Mouse (Mus musculus): ENCODE measurements around the gene Dnajc16. TPM values are rescaled to one million over a fixed set of nuclear protein-coding genes. Genes with fewer than 3 reads are reported as not detected.

The Dnajc16 gene
- polyA plus RNA-seq, 2 experiments, result 3.2 to 11.9 TPM

DNA sequence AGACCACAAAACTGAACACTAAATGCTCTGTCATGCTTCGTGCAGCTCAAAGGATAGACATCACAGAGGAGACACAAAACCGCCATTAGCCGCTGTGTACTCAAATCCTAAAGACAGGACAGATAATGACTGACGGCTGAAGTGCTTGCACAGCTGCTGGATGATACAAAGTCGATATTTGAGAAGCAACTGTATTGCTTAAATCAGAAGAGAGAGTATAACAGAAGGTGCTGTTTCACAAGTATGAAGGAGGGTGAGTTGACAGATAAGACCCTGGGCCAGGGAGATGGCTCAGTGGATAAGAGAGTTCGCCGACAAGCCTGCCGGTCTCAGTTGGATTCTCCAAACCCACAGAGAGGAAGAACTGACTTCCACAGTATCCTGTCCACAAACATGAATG, 18.9 kb downstream of the Dnajc16 start:
- no peak for TF ChIP-seq POLR2A (IDR thresholded peaks at IDR 0.05; ENCODE audit: borderline replicate concordance, extremely low read depth, insufficient read depth, insufficient read length)
- peaks cover 95% of the 10 kb centered on the region for H3K36me3 ChIP-seq (ENCODE audit: control insufficient read depth, insufficient read depth, low read length)

DNA sequence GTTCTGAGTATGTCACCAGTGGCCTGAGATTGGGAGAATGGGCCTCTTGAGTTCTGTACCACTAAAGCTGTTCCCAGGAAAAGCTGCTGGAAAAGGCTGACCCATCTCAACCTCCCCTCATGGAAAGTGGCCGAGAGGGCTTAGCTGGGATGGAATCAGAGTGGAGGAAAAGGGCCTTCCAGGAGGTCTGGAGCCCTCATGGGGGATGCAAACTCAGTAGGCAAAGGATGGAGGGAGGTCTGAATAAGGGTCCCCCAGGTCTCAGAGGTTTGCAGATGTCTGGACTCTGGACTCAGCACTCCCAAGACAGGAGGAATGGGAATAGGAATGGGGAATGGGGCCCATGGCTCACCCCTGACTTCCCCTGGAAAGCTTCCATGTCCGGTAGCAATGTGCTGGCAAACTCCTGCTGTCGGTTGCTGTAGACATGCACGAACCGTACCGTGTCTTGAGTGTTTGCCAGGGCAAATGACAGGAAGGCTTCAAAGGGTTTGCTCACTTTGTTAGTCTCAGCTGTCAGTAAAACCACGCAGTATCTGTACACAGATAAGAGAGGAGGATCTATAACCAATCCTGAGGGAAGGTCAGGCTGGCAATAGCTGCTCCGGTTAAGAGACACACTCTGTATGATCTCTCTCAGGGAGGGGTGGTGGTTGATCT, 21.1 kb downstream of the Dnajc16 start:
- no peak overlapping the region for H3K27ac ChIP-seq (replicated peaks; ENCODE audit: low read depth, low read length)
- H3K9me3 ChIP-seq (ENCODE audit: control insufficient read depth, low read length), result no peaks in the 10 kb centered on the region
- H3K36me3 ChIP-seq (ENCODE audit: control insufficient read depth, insufficient read depth, low read length), result peaks cover 86% of the 10 kb centered on the region
- ATAC-seq (ENCODE audit: low FRiP score, low read depth) (no peak), DNase-seq (ENCODE audit: low spot score) (no peak)
- WGBS, result 90% methylated on average over 8 of the region's 8 CpGs
- no peak overlapping the region for H3K4me2 ChIP-seq (replicated peaks; ENCODE audit: low read depth, low read length, severe bottlenecking)
- no peak overlapping the region for H3K4me3 ChIP-seq (replicated peaks; ENCODE audit: low read length)
- TF ChIP-seq POLR2A (IDR thresholded peaks at IDR 0.05; ENCODE audit: borderline replicate concordance, extremely low read depth, insufficient read depth, insufficient read length), result no peak
- H3K27me3 ChIP-seq (ENCODE audit: control insufficient read depth, insufficient read depth, low read length), result no peaks in the 10 kb centered on the region
- no peak overlapping the region for H3K9ac ChIP-seq (ENCODE audit: low read depth, low read length, severe bottlenecking)
- peaks cover 21% of the 10 kb centered on the region for H3K4me1 ChIP-seq (ENCODE audit: control insufficient read depth, insufficient read depth, low read length)

More for the DNA sequence above, 18.9 kb downstream of the Dnajc16 start:
- Histone ChIP-seq H3K27ac (replicated peaks; ENCODE audit: low read depth, low read length) (no peak overlapping the region), H3K27me3 (ENCODE audit: control insufficient read depth, insufficient read depth, low read length) (no peaks in the 10 kb centered on the region), H3K4me3 (replicated peaks; ENCODE audit: low read length) (no peak overlapping the region), H3K9ac (ENCODE audit: low read depth, low read length, severe bottlenecking) (no peak overlapping the region), H3K4me2 (replicated peaks; ENCODE audit: low read depth, low read length, severe bottlenecking) (no peak overlapping the region), H3K4me1 (ENCODE audit: control insufficient read depth, insufficient read depth, low read length) (peaks cover 12% of the 10 kb centered on the region), H3K9me3 (ENCODE audit: control insufficient read depth, low read length) (no peaks in the 10 kb centered on the region)
- WGBS, result 87% methylated on average over 8 of the region's 8 CpGs
- no peak for DNase-seq (ENCODE audit: low spot score)
- ATAC-seq (ENCODE audit: low FRiP score, low read depth), result no peak

DNA sequence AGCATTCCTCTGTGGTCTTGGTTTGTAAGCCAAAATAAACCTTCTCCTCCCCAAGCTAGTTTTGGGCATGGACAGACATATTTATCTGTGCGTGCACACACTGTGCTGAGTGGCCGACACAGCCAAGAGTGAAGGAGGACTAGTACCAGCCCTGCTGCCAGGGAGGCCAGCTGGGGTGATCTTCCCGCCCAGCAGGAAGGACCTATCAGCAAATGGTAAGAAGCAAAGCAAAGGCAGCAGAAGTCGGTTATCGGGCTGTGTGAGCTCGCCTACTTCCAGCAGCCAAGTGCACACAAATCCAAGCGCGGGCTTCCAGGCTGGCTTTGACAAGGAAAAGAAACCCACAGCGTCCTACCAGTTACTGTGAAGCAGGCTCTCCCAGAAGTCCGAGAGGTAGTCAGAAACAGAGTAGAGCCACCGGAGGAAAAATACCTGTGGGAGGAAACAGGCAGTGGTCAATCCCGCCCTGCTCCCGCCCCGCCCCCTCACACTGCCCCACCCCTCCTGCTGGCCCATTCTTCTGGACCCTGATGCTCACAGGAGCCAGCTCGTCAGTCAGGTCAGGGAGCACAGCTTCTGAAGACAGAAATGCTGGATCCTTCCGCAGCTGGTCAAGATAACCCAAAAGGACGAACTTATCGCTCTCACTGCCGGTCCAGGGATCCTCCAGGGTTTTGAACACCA, 23.2 kb downstream of the Dnajc16 start:
- Histone ChIP-seq H3K4me2 (replicated peaks; ENCODE audit: low read depth, low read length, severe bottlenecking) (peak overlapping the region; percentile 26; the same call in 1 of the 2 replicates), H3K36me3 (ENCODE audit: control insufficient read depth, insufficient read depth, low read length) (peaks cover 87% of the 10 kb centered on the region), H3K27ac (replicated peaks; ENCODE audit: low read depth, low read length) (peak overlapping the region; percentile 80), H3K27me3 (ENCODE audit: control insufficient read depth, insufficient read depth, low read length) (no peaks in the 10 kb centered on the region), H3K4me1 (ENCODE audit: control insufficient read depth, insufficient read depth, low read length) (peaks cover 21% of the 10 kb centered on the region), H3K9me3 (ENCODE audit: control insufficient read depth, low read length) (no peaks in the 10 kb centered on the region), H3K4me3 (replicated peaks; ENCODE audit: low read length) (no peak overlapping the region), H3K9ac (ENCODE audit: low read depth, low read length, severe bottlenecking) (no peak overlapping the region)
- no peak for TF ChIP-seq POLR2A (IDR thresholded peaks at IDR 0.05; ENCODE audit: borderline replicate concordance, extremely low read depth, insufficient read depth, insufficient read length)
- WGBS, result 70% methylated on average over 19 of the region's 19 CpGs
- DNase-seq (ENCODE audit: low spot score) (peak; percentile 43), ATAC-seq (ENCODE audit: low FRiP score, low read depth) (peak; percentile 32)

DNA sequence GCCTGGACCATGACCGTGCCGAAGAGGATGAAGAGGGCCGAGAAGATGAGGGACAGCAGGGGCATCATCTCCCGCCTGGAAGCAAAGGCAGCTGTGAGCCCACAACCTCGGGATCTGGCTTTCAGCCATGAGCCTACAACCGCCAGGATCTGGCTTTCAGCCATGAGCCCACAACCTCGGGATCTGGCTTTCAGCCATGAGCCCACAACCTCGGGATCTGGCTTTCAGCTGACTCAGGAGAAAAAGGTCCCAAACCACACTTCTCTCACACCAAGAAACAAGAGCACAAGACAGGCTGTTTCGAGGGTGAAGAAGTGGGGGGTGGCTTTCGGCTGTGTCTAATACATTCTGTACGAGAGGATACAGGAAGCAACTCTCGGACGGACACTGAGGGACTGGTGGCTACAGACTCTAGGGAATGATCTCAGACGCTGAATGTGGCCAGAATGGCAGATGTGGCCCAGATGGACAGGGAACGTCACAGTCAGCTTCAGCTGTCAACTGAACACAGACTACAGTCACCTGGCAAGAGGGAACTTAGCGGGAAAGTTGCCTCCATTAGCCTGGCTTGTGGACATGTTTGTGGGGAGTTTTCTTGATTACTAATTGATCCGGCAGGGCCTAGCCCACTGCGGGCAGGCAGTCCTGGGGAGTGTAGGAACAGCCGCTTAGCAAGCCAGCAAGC, 23.9 kb downstream of the Dnajc16 start:
- peaks cover 87% of the 10 kb centered on the region for H3K36me3 ChIP-seq (ENCODE audit: control insufficient read depth, insufficient read depth, low read length)
- H3K27ac ChIP-seq (replicated peaks; ENCODE audit: low read depth, low read length), result peak overlapping the region; percentile 80

DNA sequence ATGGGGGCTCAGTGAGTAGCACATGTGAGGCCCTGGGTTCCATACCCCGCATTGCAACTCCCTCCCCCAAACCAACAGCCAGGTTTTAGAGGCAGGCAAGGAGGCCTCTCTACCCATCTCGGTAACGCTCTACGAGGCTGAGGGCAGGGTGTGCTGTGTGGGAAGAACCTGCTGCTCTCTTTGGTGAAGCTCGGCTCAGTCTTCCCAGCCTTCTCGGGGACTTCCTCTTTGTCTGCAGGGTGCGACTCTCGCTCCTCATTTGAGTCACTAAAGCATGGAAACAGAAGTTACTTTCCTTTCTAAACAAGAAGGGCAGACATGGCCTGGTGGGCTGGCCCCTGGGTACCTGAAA, 24.4 kb downstream of the Dnajc16 start:
- peak overlapping the region; percentile 80 for H3K27ac ChIP-seq (replicated peaks; ENCODE audit: low read depth, low read length)
- WGBS, result 73% methylated on average over 8 of the region's 8 CpGs
- no peak overlapping the region for H3K9ac ChIP-seq (ENCODE audit: low read depth, low read length, severe bottlenecking)
- TF ChIP-seq POLR2A (IDR thresholded peaks at IDR 0.05; ENCODE audit: borderline replicate concordance, extremely low read depth, insufficient read depth, insufficient read length), result no peak
- no peak overlapping the region for H3K4me2 ChIP-seq (replicated peaks; ENCODE audit: low read depth, low read length, severe bottlenecking)
- ATAC-seq (ENCODE audit: low FRiP score, low read depth) (peak; percentile 44; the same call in 1 of the 2 replicates), DNase-seq (ENCODE audit: low spot score) (no peak)
- H3K4me1 ChIP-seq (ENCODE audit: control insufficient read depth, insufficient read depth, low read length), result peaks cover 21% of the 10 kb centered on the region
- H3K4me3 ChIP-seq (replicated peaks; ENCODE audit: low read length), result no peak overlapping the region
- H3K36me3 ChIP-seq (ENCODE audit: control insufficient read depth, insufficient read depth, low read length), result peaks cover 85% of the 10 kb centered on the region
- no peaks in the 10 kb centered on the region for H3K9me3 ChIP-seq (ENCODE audit: control insufficient read depth, low read length)
- H3K27me3 ChIP-seq (ENCODE audit: control insufficient read depth, insufficient read depth, low read length), result no peaks in the 10 kb centered on the region

More for the DNA sequence above, 23.9 kb downstream of the Dnajc16 start:
- Histone ChIP-seq H3K4me3 (replicated peaks; ENCODE audit: low read length) (peak overlapping the region; percentile 5; the same call in 1 of the 2 replicates), H3K27me3 (ENCODE audit: control insufficient read depth, insufficient read depth, low read length) (no peaks in the 10 kb centered on the region), H3K9me3 (ENCODE audit: control insufficient read depth, low read length) (no peaks in the 10 kb centered on the region), H3K4me1 (ENCODE audit: control insufficient read depth, insufficient read depth, low read length) (peaks cover 21% of the 10 kb centered on the region), H3K9ac (ENCODE audit: low read depth, low read length, severe bottlenecking) (no peak overlapping the region), H3K4me2 (replicated peaks; ENCODE audit: low read depth, low read length, severe bottlenecking) (peak overlapping the region; percentile 26; the same call in 1 of the 2 replicates)
- DNase-seq (ENCODE audit: low spot score), result peak; percentile 69
- WGBS, result 35% methylated on average over 19 of the region's 19 CpGs
- ATAC-seq (ENCODE audit: low FRiP score, low read depth), result peak; percentile 71
- TF ChIP-seq POLR2A (IDR thresholded peaks at IDR 0.05; ENCODE audit: borderline replicate concordance, extremely low read depth, insufficient read depth, insufficient read length), result no peak

Measured in limb, embryonic 14.5 days (tissue).